Comparison of ENCODE assay signal across 20 mouse cellular contexts in the genomic region with DNA sequence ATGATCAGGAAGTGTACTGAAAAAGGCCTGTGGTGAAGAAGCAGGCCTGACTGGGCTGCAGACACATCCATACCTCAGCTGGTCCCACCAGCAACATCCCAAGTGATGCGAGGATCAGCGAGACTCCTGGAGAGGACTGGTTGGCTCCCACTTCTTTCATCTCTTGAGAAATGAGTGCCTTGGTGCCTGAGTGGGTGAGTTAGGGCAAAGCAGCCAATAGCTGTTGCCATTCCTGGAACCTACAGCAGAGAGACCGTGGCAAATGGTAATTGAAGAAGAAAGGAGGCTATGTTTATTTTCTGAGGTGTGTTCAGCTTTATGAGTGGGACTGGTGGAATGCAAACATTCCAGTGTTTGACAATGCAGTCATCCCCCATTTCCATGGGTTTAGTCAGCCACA. TPM values are rescaled to one million over a fixed set of nuclear protein-coding genes. Genes with fewer than 3 reads are reported as not detected.
DNase-seq lines count a peak whose midpoint lies in the region; ATAC-seq and TF ChIP-seq lines count a peak whose summit lies in the region.
"Had no signal": no experiment of that assay in that cellular context is flagged by ENCODE, and none has a peak within 500 bp of the region (broad histone marks: within the 10 kb centered on the region; RNA-seq: fewer than 3 reads in every experiment).

No protein-coding gene starts in this region.

- H3K9me3 ChIP-seq in liver, embryonic 12.5 days (replicated peaks), result no peaks in the 10 kb centered on the region
- no peaks in the 10 kb centered on the region; the same call in 1 of the 2 replicates for H3K9me3 ChIP-seq in liver, postnatal 0 days (ENCODE audit: low read length)
- H3K9me3 ChIP-seq in lung, embryonic 16.5 days (ENCODE audit: control insufficient read depth, low read length), result no peaks in the 10 kb centered on the region
- H3K9me3 ChIP-seq: embryonic facial prominence, embryonic 10.5 days; heart, embryonic 15.5 days had no signal

- ATAC-seq in liver, embryonic 12.5 days, result no peak
- no peak for ATAC-seq in liver, postnatal 0 days
- peak; percentile 69 for ATAC-seq in lung, embryonic 16.5 days (ENCODE audit: low read depth)
- ATAC-seq: forebrain, embryonic 14.5 days had no signal

- H3K27me3 ChIP-seq in liver, embryonic 12.5 days (replicated peaks), result no peaks in the 10 kb centered on the region
- H3K27me3 ChIP-seq in liver, postnatal 0 days (ENCODE audit: insufficient read depth, low read length), result no peaks in the 10 kb centered on the region
- H3K27me3 ChIP-seq in lung, embryonic 16.5 days (ENCODE audit: control insufficient read depth, insufficient read depth, low read depth, low read length), result no peaks in the 10 kb centered on the region
- H3K27me3 ChIP-seq: heart, embryonic 15.5 days had no signal

- WGBS in liver, embryonic 12.5 days (ENCODE audit: insufficient replicate concordance), result 84% methylated on average over 3 of the region's 3 CpGs
- WGBS in liver, postnatal 0 days (ENCODE audit: insufficient replicate concordance), result 77% methylated on average over 3 of the region's 3 CpGs
- WGBS in lung, embryonic 16.5 days, result 42% methylated on average over 3 of the region's 3 CpGs

- H3K9ac ChIP-seq in liver, embryonic 12.5 days, result no peak overlapping the region
- no peak overlapping the region for H3K9ac ChIP-seq in liver, postnatal 0 days (replicated peaks)
- H3K9ac ChIP-seq in lung, embryonic 16.5 days (ENCODE audit: low read length), result no peak overlapping the region
- H3K9ac ChIP-seq: heart, embryonic 15.5 days; hindbrain, embryonic 14.5 days had no signal

- H3K4me2 ChIP-seq in liver, embryonic 12.5 days, result no peak overlapping the region
- no peak overlapping the region for H3K4me2 ChIP-seq in liver, postnatal 0 days (ENCODE audit: low read depth, low read length)
- H3K4me2 ChIP-seq in lung, embryonic 16.5 days (ENCODE audit: low read depth, low read length), result no peak overlapping the region
- H3K4me2 ChIP-seq: heart, embryonic 11.5 days; heart, embryonic 15.5 days; hindbrain, embryonic 14.5 days had no signal

- no peak for TF ChIP-seq EP300 in liver, postnatal 0 days (IDR thresholded peaks at IDR 0.05; ENCODE audit: low read depth)

- H3K4me1 ChIP-seq in liver, embryonic 12.5 days, result peaks cover 35% of the 10 kb centered on the region
- H3K4me1 ChIP-seq in liver, postnatal 0 days (ENCODE audit: insufficient read depth), result no peaks in the 10 kb centered on the region
- no peaks in the 10 kb centered on the region for H3K4me1 ChIP-seq in lung, embryonic 16.5 days (replicated peaks; ENCODE audit: control insufficient read depth, insufficient read depth, low read length)

- no peak overlapping the region for H3K4me3 ChIP-seq in liver, embryonic 12.5 days
- no peak overlapping the region for H3K4me3 ChIP-seq in liver, postnatal 0 days (ENCODE audit: low read depth, low read length)
- no peak overlapping the region for H3K4me3 ChIP-seq in lung, embryonic 16.5 days (ENCODE audit: low read length)
- H3K4me3 ChIP-seq: embryonic facial prominence, embryonic 10.5 days; heart, adult 2 months; heart, embryonic 15.5 days; hindbrain, embryonic 10.5 days had no signal

- H3K27ac ChIP-seq in liver, embryonic 12.5 days, result peak overlapping the region; percentile 22; the same call in 1 of the 2 replicates
- H3K27ac ChIP-seq in liver, postnatal 0 days (ENCODE audit: low read depth), result no peak overlapping the region
- H3K27ac ChIP-seq in lung, embryonic 16.5 days (ENCODE audit: low read length), result no peak overlapping the region
- H3K27ac ChIP-seq: embryonic facial prominence, embryonic 10.5 days; heart, adult 2 months; heart, embryonic 15.5 days; hindbrain, embryonic 10.5 days; hindbrain, embryonic 14.5 days had no signal

- DNase-seq in liver, postnatal 0 days, result no peak
- no peak for DNase-seq in lung, postnatal 10 days
- DNase-seq in Muller cell, postnatal 12 days (ENCODE audit: inconsistent ontology term), result peak; percentile 31
- peak; percentile 21 for DNase-seq in ZHBTc4 (ENCODE audit: low read depth, low spot score)
- no peak for DNase-seq in adrenal gland, adult 2 months
- no peak for DNase-seq in gastrocnemius, postnatal 4 days (ENCODE audit: low spot score in 2 of 2)
- DNase-seq: adrenal gland, adult 8-10 months; adrenal gland, postnatal 36 days; cerebellum, adult 2 months; cerebellum, postnatal 10 days; gastrocnemius, postnatal 10 days; heart, adult 2 months had no signal

- no peak for TF ChIP-seq CTCF in liver, postnatal 0 days (IDR thresholded peaks at IDR 0.05; ENCODE audit: low read depth)

- peaks cover 25% of the 10 kb centered on the region for H3K36me3 ChIP-seq in liver, embryonic 12.5 days
- H3K36me3 ChIP-seq in liver, postnatal 0 days (replicated peaks; ENCODE audit: insufficient read depth, low read length), result peaks cover 7% of the 10 kb centered on the region; the same call in 1 of the 2 replicates
- peaks cover 6% of the 10 kb centered on the region for H3K36me3 ChIP-seq in lung, embryonic 16.5 days (ENCODE audit: control insufficient read depth, insufficient read depth, low read length)

RNA-seq across cellular contexts. Expression of gene Pepd, which starts 55.2 kb away (rescaled TPM):
- 45.4 and 49.6 TPM in 2 replicates for polyA plus RNA-seq in liver, embryonic 12.5 days (2016; fragmentation: Nextera tagmentation; extraction: Ambion mirVana)
- polyA plus RNA-seq in liver, postnatal 0 days (2015; fragmentation: Nextera tagmentation; extraction: Ambion mirVana), result 27.5 and 30.2 TPM in 2 replicates
- polyA plus RNA-seq in lung, embryonic 16.5 days (2015; fragmentation: Nextera tagmentation; extraction: Ambion mirVana), result 67.3 and 69.5 TPM in 2 replicates
- total RNA-seq in adrenal gland, adult 2 months (2021), result 100 to 1,000 TPM; 112 to 141 TPM
- 86.4 and 144 TPM in 2 replicates for polyA plus RNA-seq in adrenal gland, adult 2 months (2012; rRNA removed)
- 10 to 100 TPM; 33.0 to 39.9 TPM for total RNA-seq in gastrocnemius, postnatal 4 days (2021)

Comparison
In these comparisons a context has a peak if more than half of its experiments do, and no peak if none do; other contexts are left out.
1. DNase-seq: peak in Muller cell, postnatal 12 days (single experiment) and ZHBTc4 (single experiment); none in liver, postnatal 0 days (single experiment), lung, postnatal 10 days (single experiment), adrenal gland, adult 2 months (single experiment) and gastrocnemius, postnatal 4 days (0 of 2).